Mouse (Mus musculus) testis, adult 2 months (tissue): ENCODE data around the gene Myo1g. TPM values are rescaled to one million over a fixed set of nuclear protein-coding genes. Genes with fewer than 3 reads are reported as not detected.
A peak's percentile ranks its signal among the peaks of the same experiment; 100 is the strongest.

Source experiments
- H3K27ac ChIP-seq: fragments of 200-500 bp; 2 replicates; pipeline ENCODE4 v1.5.1; 2012; ENCODE audit warnings: low read depth, low read length; ENCODE audit not compliant: control insufficient read depth, insufficient read depth
- H3K27me3 ChIP-seq: fragments of 200-500 bp; 2 replicates; pipeline ENCODE4 v1.6.1; 2012; ENCODE audit warnings: mild to moderate bottlenecking, low read length, moderate library complexity; ENCODE audit not compliant: control insufficient read depth, insufficient read depth
- H3K36me3 ChIP-seq: fragments of 200-500 bp; 2 replicates; pipeline ENCODE4 v1.6.1; 2012; ENCODE audit warnings: mild to moderate bottlenecking, low read length; ENCODE audit not compliant: control insufficient read depth, insufficient read depth
- H3K4me1 ChIP-seq: fragments of 200-500 bp; 2 replicates; pipeline ENCODE4 v1.6.1; 2012; ENCODE audit warnings: low read length; ENCODE audit not compliant: control insufficient read depth, insufficient read depth
- H3K4me3 ChIP-seq: fragments of 200-500 bp; 2 replicates; pipeline ENCODE4 v1.5.1; 2012; ENCODE audit warnings: low read depth, mild to moderate bottlenecking, low read length, moderate library complexity, mixed read lengths; ENCODE audit not compliant: control insufficient read depth
- CTCF ChIP-seq: fragments of 200-500 bp; IDR thresholded peaks from 2 replicates; pipeline ENCODE4 v1.5.1; 2012; ENCODE audit warnings: low read depth, mild to moderate bottlenecking, inconsistent platforms, low read length, moderate library complexity; ENCODE audit not compliant: control insufficient read depth, insufficient read depth, insufficient replicate concordance
- POLR2A ChIP-seq: fragments of 200-500 bp; IDR thresholded peaks from 2 replicates; pipeline ENCODE4 v1.6.1; 2012; ENCODE audit warnings: low read depth, mild to moderate bottlenecking, inconsistent platforms, low read length, moderate library complexity; ENCODE audit not compliant: control insufficient read depth
- polyA plus RNA-seq: library from polyadenylated mRNA; depleted of rRNA; stranded (reverse); fragments of >200 nt; gene quantifications from 2 replicates; pipeline ENCODE4 v1.2.3, GENCODE M21; 2012

Myo1g gene
- polyA plus RNA-seq, 1 experiment, result 0.31 TPM

GRCm38 (mm10) chr11:6561474-6561873, 40.7 kb upstream of the Myo1g start:
- no peak overlapping the region for H3K4me3 ChIP-seq
- no peaks in the 10 kb centered on the region for H3K27me3 ChIP-seq
- no peaks in the 10 kb centered on the region for H3K36me3 ChIP-seq
- TF ChIP-seq CTCF, result no peak
- TF ChIP-seq POLR2A, result no peak
- 0 out of 2 replicates have a peak overlapping the region, but pooled peaks have one; percentile 35 for H3K27ac ChIP-seq
- H3K4me1 ChIP-seq, result peaks cover 4% of the 10 kb centered on the region

- Histone ChIP-seq H3K27me3 (no peaks in the 10 kb centered on the region), H3K4me1 (peaks cover 4% of the 10 kb centered on the region), H3K36me3 (no peaks in the 10 kb centered on the region), H3K4me3 (no peak overlapping the region), H3K27ac (0 out of 2 replicates have a peak overlapping the region, but pooled peaks have one; percentile 35)
- TF ChIP-seq POLR2A, result no peak
- no peak for TF ChIP-seq CTCF
Measured at GRCm38 (mm10) chr11:6560655-6561360, 40.0 kb upstream of the Myo1g start.

- no peak overlapping the region for H3K4me3 ChIP-seq
- TF ChIP-seq CTCF (no peak), POLR2A (no peak)
- no peaks in the 10 kb centered on the region for H3K36me3 ChIP-seq
- H3K4me1 ChIP-seq, result peaks cover 4% of the 10 kb centered on the region
- H3K27ac ChIP-seq, result no peak overlapping the region
- no peaks in the 10 kb centered on the region for H3K27me3 ChIP-seq
Measured at GRCm38 (mm10) chr11:6559996-6560395, 39.2 kb upstream of the Myo1g start.

GRCm38 (mm10) chr11:6558234-6558633, 37.5 kb upstream of the Myo1g start:
- peaks cover 4% of the 10 kb centered on the region for H3K4me1 ChIP-seq
- no peaks in the 10 kb centered on the region for H3K36me3 ChIP-seq
- H3K27me3 ChIP-seq, result no peaks in the 10 kb centered on the region
- no peak overlapping the region for H3K27ac ChIP-seq
- H3K4me3 ChIP-seq, result no peak overlapping the region
- TF ChIP-seq CTCF (no peak), POLR2A (no peak)

GRCm38 (mm10) chr11:6550201-6550600, 29.4 kb upstream of the Myo1g start:
- Histone ChIP-seq H3K4me1 (peaks cover 8% of the 10 kb centered on the region; the same call in 1 of the 2 replicates), H3K27me3 (no peaks in the 10 kb centered on the region), H3K27ac (no peak overlapping the region), H3K36me3 (no peaks in the 10 kb centered on the region), H3K4me3 (no peak overlapping the region)
- TF ChIP-seq POLR2A, result no peak
- no peak for TF ChIP-seq CTCF

GRCm38 (mm10) chr11:6549770-6550169, 29.0 kb upstream of the Myo1g start:
- TF ChIP-seq CTCF, result no peak
- no peak for TF ChIP-seq POLR2A
- no peaks in the 10 kb centered on the region for H3K36me3 ChIP-seq
- no peak overlapping the region for H3K27ac ChIP-seq

GRCm38 (mm10) chr11:6547696-6548325, 27.0 kb upstream of the Myo1g start:
- H3K4me3 ChIP-seq, result peak overlapping the region; percentile 18; the same call in 1 of the 2 replicates
- no peaks in the 10 kb centered on the region for H3K36me3 ChIP-seq
- H3K27me3 ChIP-seq, result no peaks in the 10 kb centered on the region
- H3K27ac ChIP-seq, result 0 out of 2 replicates have a peak overlapping the region, but pooled peaks have one; percentile 8
- no peak for TF ChIP-seq CTCF
- TF ChIP-seq POLR2A, result no peak
- peaks cover 8% of the 10 kb centered on the region; the same call in 1 of the 2 replicates for H3K4me1 ChIP-seq

More at GRCm38 (mm10) chr11:6549770-6550169, 29.0 kb upstream of the Myo1g start:
- H3K4me1 ChIP-seq, result peaks cover 8% of the 10 kb centered on the region; the same call in 1 of the 2 replicates
- no peaks in the 10 kb centered on the region for H3K27me3 ChIP-seq
- H3K4me3 ChIP-seq, result no peak overlapping the region
